Mouse (Mus musculus) lung, embryonic 15.5 days (tissue): ENCODE measurements around the gene Gm21586. TPM values are rescaled to one million over a fixed set of nuclear protein-coding genes. Genes with fewer than 3 reads are reported as not detected.
"Not testable (repeated sequence)": the region's sequence is repeated elsewhere in the genome, so short reads cannot be mapped to it uniquely, and the experiment has no call there.

Experiments
- ATAC-seq: fragments of 200-750 bp; cut with Nextera tagmentation; 2 replicates; pipeline ENCODE4 v1.8.0; 2017; ENCODE audit warnings: moderate number of reproducible peaks, borderline replicate concordance; ENCODE audit not compliant: low FRiP score, low TSS enrichment; ENCODE audit errors: extremely low read depth
- H3K27ac ChIP-seq: fragments of 300-500 bp; sonication (generic); 2 replicates; pipeline ENCODE4 v1.5.1; 2015; ENCODE audit warnings: moderate library complexity, mild to moderate bottlenecking, inconsistent platforms
- H3K27me3 ChIP-seq: fragments of 300-500 bp; sonication (generic); 2 replicates; pipeline ENCODE4 v1.6.1; 2015; ENCODE audit warnings: inconsistent platforms
- H3K36me3 ChIP-seq: fragments of 300-500 bp; sonication (generic); 2 replicates; pipeline ENCODE4 v1.6.1; 2015; ENCODE audit warnings: inconsistent platforms
- H3K4me1 ChIP-seq: fragments of 300-500 bp; sonication (generic); 2 replicates; pipeline ENCODE4 v1.6.1; 2015; ENCODE audit warnings: inconsistent platforms
- H3K4me2 ChIP-seq: fragments of 300-500 bp; sonication (generic); 2 replicates; pipeline ENCODE4 v1.6.1; 2015; ENCODE audit warnings: inconsistent platforms, mild to moderate bottlenecking, moderate library complexity
- H3K4me3 ChIP-seq: fragments of 300-500 bp; sonication (generic); 2 replicates; pipeline ENCODE4 v1.5.1; 2015; ENCODE audit warnings: mild to moderate bottlenecking, inconsistent platforms
- H3K9ac ChIP-seq: fragments of 300-500 bp; sonication (generic); 2 replicates; pipeline ENCODE4 v1.6.1; 2015; ENCODE audit warnings: inconsistent platforms
- H3K9me3 ChIP-seq: fragments of 300-500 bp; sonication (generic); 2 replicates; pipeline ENCODE4 v1.6.1; 2016; ENCODE audit warnings: inconsistent platforms
- WGBS: fragments of 180-500 bp; shearing (Covaris S2); methylation state at CpG from one replicate; pipeline ENCODE4 v1.1.7; 2015; 5-methylcytosine and 5-hydroxymethylcytosine counted together
- polyA plus RNA-seq: library from polyadenylated mRNA; unstranded; fragments of >200 nt; fragmentation: Nextera tagmentation; extraction: Ambion mirVana; gene quantifications from 2 replicates; pipeline ENCODE4 v1.2.1, GENCODE M21; 2015

Gene Gm21586
- not detected in 2 replicates for polyA plus RNA-seq

DNA sequence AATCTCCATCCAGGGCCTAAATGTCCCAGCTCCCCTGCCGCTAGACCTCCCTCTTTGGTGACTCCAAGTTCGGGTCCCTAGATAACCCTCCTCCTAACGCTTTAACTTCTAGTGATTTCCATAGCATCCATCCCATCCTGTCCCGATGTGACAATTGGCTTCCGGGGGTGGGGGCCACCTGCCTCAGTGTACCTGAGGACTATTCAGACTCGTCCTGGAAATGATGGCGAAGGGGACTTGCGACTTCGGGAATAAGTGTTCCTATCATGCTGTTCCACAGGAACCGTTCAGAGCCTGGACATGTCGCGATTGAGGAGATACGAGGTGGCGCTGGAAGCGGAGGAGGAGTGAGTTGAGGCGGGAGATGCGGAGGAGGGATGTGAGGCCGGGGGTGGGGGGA lies at the start of gene Gm21586:
Gene Gm21586, plus strand, starts transcription at position 301 of the 400 bp plus-strand sequence.
- H3K9me3 ChIP-seq, H3K27ac ChIP-seq, H3K9ac ChIP-seq, H3K4me1 ChIP-seq, ATAC-seq, H3K4me2 ChIP-seq, H3K4me3 ChIP-seq, H3K27me3 ChIP-seq, H3K36me3 ChIP-seq: not testable (repeated sequence)
- no CpG with 5 or more reads among the region's 18 CpGs for WGBS

- not testable (repeated sequence) for H3K4me3 ChIP-seq, H3K27me3 ChIP-seq, H3K9me3 ChIP-seq, H3K4me1 ChIP-seq, ATAC-seq, H3K4me2 ChIP-seq, H3K9ac ChIP-seq, H3K36me3 ChIP-seq, H3K27ac ChIP-seq
- no CpG with 5 or more reads among the region's 5 CpGs for WGBS
Observed at GRCm38 (mm10) chr4:42466452-42466851, 27.3 kb downstream of the Gm21586 start, which contains the start of gene Gm2163. Gene Gm2163, plus strand, starts transcription at chr4:42466752.

Other genes with a start within 250 kb of the Gm21586 start
- gene Gm10600, start 198.7 kb upstream of the Gm21586 start, polyA plus RNA-seq = not detected in 2 replicates
- not detected in 2 replicates for gene Ccl21b, start 183.6 kb upstream of the Gm21586 start, polyA plus RNA-seq
- gene Gm21953, start 145.1 kb upstream of the Gm21586 start, polyA plus RNA-seq = not detected in 2 replicates
- gene Fam205a3, start 121.0 kb upstream of the Gm21586 start, polyA plus RNA-seq = not detected in 2 replicates
- gene Gm2163, start 27.4 kb downstream of the Gm21586 start, polyA plus RNA-seq = not detected in 2 replicates
- not detected in 2 replicates for gene Fam205a2, start 88.8 kb downstream of the Gm21586 start, polyA plus RNA-seq
- gene Gm10591, start 172.8 kb downstream of the Gm21586 start, polyA plus RNA-seq = not detected in 2 replicates
- not detected in 2 replicates for gene Gm2564, start 190.3 kb downstream of the Gm21586 start, polyA plus RNA-seq
- not detected in 2 replicates for gene Ccl27b, start 215.9 kb downstream of the Gm21586 start, polyA plus RNA-seq
- not detected in 2 replicates for gene Il11ra2, start 222.5 kb downstream of the Gm21586 start, polyA plus RNA-seq